Mouse (Mus musculus): ENCODE data around the gene Ntan1.
"Not testable (repeated sequence)": the region's sequence is repeated elsewhere in the genome, so short reads cannot be mapped to it uniquely, and the experiment has no call there.

Ntan1 gene

DNA sequence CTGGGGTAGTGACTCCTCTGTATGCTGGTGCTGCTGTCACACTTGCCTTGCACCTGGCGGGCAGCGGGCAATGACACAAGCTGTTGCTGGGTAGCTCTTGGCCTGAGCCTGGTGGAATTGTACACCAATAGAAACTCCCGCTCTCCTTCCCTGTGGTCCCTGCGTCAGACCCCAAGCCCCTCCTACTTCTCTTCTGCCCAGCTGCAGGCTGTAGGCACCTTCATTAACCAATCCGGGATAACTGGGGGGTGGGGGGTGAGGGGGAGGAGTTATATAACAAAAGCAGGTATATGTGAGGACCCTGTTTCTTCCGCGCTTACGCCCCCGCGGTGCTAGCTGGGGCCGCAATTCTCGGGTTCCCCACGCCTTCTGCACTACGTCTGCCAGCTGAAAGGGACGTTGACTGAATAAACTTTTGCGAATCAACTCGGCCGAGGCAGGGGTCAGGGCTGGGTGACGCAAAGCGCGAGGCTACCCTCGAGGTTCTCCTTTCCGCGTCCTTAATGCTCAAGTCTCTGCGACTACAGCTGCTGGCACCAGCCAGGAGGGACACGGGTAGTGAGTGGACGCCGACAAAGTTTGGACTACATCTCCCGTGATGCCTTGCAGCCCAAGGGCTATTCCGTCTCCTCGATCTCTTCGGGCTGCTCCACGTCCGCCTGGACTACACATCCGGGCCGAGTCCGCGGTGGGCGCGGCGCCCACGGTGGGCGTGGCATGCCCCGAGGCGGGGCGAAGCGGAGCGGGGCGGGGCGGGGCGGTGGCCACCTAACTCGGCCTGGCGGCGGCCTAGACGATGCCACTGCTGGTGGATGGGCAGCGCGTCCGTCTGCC lies at the start of gene Ntan1:
TSS of gene Ntan1 (plus strand) at position 286 of the 834 bp plus-strand sequence.
- DNase-seq (ENCODE audit: low spot score): peak; percentile 83

DNA sequence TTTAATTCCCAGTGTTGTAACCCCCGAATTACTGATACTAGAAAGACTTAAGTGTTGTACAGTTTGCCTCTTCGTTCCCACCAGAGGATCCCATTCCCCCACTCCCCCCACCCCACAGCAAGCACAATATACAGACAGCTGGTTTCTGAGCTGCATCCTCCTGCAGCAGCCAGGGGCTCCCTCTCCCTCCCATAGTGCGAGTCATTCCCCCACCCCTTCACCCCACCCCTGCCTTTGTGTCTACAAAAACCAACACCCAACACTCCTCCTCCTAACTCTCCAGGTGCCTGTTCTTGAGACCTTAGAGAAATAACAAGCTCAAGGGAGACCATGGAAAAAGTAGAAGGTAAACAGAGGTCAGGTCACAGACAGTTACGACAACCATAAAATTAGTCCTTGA lies 47.0 kb upstream of the Ntan1 start:
- not testable (repeated sequence) for DNase-seq (ENCODE audit: low spot score)

DNA sequence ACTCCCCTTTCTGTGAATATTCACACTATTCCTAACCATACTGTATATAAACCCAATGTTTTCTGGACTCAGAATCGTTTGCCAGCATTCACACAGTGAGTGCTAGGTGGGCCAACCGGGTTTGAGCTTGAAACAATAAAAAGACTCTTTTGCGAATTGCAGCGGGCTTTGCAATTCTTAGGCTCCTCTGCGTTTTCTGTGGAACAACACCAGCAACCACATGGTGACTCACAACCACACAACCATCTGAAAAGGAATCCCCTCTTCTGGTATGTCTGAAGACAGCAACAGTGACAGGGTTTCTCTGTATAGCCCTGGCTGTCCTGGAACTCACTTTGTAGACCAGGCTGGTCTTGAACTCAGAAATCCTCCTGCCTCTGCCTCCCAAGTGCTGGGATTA lies 46.6 kb upstream of the Ntan1 start:
- DNase-seq (ENCODE audit: low spot score): not testable (repeated sequence)

DNA sequence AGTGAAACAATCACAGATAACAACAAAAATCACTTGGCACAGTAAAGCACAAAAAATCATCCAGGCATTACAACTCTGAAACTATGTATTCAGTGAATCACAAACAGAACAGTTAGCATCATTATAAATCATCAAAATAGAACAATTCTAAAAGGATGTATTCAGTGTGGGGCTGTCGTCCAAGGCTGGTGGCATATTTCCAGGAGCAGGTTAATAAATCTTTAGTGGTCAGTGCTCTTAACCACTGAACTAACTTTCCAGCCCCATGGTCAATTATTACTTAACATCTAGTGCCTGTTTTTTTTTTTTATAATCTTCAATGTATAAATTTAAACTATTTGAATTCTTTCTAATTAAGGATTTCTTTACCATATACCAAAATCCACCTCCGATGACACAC lies 44.6 kb upstream of the Ntan1 start:
- DNase-seq (ENCODE audit: low spot score): not testable (repeated sequence)

DNA sequence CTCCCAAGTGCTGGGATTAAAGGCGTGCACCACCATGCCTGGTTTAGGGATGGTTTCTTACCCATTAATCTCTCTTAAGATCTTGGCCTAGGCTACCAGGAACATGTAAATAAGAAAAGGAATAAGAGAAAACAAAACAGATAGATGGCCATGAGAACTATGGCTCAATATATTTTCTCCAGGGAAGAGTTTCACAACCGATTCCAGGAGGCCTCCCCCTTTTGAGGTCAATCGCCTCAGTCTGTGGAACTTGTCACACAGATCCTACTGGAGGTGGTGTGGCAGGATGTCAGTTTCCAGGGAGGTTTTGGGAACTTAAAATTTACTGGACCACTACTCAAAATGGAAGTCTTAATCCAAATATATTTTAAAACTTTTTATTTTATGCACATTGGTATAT lies 44.0 kb upstream of the Ntan1 start:
- DNase-seq (ENCODE audit: low spot score): not testable (repeated sequence)

DNA sequence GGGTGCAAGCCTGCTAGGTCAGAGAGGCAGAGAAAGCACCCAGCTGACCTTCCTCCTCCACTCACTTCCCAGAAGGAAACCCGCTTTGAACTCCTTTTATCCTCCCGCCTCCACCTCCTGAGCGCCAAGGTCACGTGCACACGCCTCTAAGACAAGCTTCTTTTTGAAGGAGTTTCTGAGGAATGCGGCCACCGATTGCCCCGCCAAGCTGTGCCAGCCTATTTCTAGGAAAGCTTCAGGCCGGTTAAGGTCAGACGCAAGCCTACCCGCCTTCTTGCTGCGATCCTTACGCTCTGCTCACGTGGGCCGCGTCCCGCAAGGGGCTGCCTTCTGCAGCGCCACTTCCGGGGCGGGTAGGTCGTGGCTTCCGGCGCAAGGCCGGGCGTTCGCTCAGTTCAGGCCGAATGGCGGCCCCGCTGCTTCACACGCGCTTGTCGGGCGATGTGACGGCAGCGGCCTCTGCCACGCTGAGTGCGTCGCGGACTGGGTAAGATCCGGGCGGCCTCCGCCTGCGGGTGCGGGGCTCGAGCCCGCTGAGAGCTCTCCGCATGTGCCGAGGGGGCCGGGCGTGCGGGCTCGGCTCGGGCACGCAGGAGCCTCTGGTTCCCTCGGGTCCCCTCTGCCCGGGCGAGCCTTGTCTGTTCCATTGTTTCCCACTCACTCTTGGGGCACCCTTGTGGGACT lies 38.1 kb upstream of the Ntan1 start, which contains the start of gene Rrn3:
TSS of gene Rrn3 (plus strand) at position 356 of the 684 bp plus-strand sequence.
- DNase-seq (ENCODE audit: low spot score): peak; percentile 47

DNA sequence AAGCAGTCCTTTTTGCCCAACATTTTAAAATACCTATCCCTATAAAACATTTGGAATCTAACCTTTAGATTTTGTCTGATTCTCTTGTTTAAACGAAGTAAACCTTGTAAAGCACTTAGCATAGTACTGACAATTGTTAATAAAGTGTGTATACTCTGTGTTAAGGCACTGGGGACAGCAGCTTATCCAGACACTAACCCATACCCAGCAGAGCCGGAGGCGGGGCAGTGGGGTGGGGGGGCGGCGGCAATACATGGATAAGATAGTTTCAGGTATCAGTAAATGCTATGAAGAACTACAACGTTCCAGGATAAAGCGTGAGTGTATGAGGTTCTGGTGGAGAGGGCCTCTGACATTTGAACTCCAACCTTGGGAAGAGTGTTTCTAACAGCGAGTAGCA lies 37.4 kb upstream of the Ntan1 start:
- DNase-seq (ENCODE audit: low spot score): no peak

DNA sequence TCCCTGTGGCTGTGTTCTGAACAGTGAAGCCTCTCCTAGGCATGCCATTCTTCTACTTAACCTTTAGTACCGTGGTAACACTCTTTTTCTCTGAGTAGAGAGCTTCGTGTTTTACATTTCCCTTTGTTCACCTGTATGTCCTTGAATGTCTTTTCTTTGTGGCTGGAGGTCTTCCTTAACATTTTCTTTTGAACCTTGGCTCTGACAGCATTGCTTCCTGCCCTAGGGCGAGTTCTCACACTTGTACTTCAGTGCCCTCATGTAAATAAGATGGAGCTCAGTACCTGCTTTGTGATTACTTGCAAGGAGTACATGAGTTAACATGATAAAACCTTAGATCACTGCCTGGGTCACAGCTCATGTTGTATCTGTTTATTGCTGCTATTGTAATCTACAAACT lies 32.7 kb upstream of the Ntan1 start:
- DNase-seq (ENCODE audit: low spot score): no peak

DNA sequence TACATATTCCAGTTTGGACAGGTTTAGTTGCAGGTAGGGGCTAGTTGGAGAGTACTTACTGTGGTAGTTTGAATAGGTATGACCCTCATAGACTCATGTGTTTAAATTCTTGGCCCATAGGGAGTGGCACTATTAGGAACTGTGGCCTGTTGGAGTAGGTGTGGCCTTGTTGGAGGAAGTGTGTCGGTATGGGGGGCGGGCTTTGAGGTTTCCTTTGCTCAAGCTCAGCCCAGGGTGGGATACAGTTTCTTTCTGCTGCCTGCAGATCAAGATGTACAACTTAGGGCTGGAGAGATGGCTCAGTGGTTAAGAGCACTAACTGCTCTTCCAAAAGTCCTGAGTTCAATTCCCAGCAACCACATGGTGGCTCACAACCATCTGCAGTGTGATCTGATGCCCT lies 25.2 kb upstream of the Ntan1 start:
- DNase-seq (ENCODE audit: low spot score): not testable (repeated sequence)

DNA sequence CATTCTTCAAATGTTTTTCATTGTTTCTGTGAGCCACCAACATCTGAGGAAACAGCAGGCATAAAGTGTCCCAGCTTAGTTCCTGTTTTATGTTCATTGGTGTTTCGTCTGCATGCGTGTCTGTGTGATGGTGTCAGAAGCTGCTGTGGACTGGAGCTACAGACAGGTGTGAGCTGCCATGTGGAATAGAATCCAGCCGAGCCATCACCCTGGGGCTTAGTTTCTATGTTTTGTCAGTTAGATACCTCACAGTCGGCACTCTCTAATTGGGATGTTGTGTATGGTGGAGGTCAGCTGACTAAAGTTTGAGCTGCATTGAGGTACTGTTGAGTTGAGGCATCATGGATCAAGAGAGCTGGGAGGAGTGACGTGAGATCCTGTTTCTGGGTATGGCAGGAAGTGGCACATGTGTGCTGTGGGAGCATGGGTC lies 21.9 kb upstream of the Ntan1 start:
- no peak for DNase-seq (ENCODE audit: low spot score)

DNA sequence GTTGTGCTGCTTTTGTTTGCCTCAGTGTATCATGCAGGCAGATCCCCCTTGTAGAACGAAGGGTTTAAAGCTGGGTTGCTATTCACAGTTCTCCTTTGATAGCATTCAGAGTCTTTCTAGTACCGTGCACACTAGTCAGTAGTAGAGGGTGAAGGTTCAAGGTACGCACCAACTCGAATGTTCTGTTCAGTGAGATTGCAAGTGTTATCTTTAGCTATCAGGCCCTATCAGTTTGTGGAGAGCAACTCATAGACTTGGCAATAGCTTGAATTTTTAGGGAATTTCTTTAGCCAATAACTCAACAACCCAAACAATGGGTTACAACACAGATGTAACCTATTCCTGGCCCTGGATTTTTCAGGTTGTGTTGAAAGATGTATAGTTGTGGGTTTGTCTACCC lies 17.4 kb upstream of the Ntan1 start:
- DNase-seq (ENCODE audit: low spot score): no peak

DNA sequence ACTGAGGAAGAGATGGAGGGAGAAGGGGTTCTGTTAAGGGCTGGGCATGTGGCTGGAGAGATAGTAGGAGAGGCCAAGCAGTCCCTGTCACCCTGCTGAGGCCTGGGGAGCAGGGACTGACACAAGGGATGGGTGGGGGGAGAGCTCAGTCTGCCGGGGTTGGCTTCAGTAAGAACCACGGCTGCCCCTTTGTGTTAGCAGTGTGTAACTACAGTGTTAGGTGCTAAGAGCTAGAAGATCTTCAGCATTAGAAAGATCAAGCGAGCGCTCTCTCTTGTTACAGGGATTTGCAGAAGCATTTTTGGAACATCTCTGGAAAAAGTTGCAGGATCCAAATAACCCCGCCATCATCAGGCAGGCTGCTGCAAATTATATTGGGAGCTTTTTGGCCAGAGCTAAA lies 14.0 kb upstream of the Ntan1 start:
- DNase-seq (ENCODE audit: low spot score): no peak

DNA sequence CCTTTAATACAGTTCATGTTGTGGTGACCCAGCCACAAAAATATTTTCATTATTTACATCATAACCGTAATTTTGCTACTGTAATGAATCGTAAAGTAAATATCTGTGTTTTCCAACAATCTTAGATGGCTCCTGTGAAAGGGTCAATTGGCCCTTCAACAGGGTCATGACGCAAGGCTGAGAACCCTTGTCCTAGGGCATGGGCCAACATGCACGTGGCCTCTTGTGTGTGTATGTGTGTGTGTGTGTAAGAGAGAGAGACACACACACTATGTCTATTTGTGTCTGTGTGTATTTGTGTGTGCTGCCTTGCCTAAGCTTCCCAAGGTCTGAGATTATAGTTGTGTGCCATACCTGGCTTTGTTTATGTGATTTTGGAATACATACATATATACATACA lies 11.0 kb upstream of the Ntan1 start:
- DNase-seq (ENCODE audit: low spot score): no peak

DNA sequence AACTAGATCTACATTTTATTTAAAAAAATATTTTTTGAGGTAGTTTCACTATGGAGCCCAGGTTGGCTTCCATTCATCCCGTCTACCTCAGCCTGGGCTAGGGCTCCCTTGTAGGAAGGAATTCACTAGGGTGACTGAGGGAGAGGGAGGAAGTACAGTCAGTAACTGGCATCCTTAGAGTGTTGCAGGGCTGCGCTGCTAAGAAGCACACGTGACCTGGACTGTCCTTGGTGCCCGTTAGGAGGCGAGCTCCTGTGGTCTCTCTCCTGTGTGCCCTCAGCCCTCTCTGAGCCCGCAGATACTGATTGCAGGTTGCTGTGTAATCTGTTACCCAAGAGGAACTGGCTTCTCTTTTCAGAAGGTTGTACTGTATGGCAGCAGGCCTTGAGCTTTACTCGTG lies 10.2 kb upstream of the Ntan1 start:
- DNase-seq (ENCODE audit: low spot score): no peak

DNA sequence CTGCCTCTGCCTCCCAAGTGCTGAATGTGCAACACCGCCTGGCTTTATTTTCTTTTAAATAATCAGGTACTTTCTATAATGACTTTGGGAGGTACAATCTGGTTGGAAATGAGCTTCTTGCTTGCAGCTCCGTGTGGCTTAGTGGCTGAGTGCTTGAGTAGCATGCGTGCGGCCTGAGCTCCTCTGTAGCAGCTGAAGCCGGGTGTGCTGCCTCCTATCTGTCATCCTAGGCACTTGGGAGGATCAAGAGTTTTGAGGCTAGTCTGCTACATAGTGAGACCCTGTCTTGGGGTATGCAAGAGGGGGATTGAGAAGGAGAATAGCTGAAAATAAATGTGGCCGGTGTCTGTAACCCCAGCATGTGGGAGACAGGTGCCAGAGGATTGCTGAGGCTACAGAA lies 6.5 kb upstream of the Ntan1 start:
- DNase-seq (ENCODE audit: low spot score): no peak

DNA sequence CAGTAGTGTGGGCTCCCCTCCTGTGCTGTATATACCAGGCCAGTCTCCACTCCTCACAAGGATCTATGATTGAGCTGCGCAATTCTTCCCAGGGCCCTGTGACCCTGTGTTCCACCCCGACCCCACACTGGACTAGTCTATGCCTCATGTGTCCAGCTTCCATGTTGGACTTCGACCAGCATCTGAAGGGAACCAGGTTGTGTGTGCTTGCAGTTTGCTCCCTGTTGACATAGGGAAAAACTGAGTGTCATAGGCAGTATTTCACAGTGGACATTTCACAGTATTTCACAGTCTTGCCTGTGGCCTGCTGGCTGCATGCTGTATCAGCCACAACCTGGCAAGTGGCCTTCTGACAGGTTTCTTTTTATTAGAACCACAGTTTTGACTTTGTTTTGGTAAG lies 5.4 kb upstream of the Ntan1 start:
- DNase-seq (ENCODE audit: low spot score): no peak

DNA sequence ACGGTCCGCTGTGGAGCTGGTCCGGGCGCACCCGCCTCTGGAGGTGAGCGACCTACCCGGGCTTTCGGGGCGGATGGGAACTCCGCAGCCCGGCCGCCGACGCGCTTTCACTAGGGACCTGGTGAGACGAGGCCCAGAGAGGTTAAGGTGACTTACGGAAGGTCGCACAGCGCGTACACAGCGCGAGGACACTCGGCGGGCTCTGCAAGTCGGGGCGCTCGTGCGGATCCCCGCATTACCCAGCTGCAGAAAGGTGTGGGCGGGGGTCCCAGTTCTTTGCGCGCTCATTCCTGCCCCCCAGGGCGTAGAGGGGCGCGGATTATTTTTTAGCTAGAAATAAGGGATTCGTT lies 724 bp downstream of the Ntan1 start:
- no peak for DNase-seq (ENCODE audit: low spot score)

DNA sequence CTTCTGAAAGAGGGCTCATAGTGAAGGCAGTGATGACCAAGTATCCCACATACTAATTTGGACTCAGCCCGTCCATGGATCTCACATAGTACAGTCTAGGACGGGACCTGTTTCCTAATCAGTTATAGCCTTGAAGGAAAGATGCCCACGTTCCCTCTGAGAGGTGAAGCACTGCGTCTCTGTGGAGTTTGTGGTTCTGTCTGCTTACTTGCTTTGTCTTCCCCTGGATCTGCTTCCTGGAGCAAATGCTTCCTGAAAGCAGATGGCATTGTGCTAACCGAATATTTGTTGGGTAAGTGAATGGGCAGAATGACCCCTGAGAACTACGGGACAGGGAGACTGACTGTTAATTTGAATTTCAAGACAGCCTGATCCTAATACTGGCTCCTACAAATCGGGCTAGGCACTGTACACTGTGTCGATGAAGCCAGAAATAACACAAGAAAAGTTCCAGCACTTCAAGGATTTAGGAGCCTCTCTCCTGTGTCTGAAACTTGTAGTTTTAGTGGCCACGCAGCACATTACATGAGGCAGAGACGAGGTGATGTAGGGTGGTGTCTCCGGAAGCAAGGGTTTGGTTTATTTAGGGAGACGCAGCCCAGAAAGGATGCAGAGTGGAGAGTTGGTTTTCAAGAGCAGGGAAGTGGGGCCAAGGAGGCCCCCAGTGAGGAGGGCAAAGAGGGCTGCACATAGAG lies 1.3 kb downstream of the Ntan1 start:
- DNase-seq (ENCODE audit: low spot score): no peak

DNA sequence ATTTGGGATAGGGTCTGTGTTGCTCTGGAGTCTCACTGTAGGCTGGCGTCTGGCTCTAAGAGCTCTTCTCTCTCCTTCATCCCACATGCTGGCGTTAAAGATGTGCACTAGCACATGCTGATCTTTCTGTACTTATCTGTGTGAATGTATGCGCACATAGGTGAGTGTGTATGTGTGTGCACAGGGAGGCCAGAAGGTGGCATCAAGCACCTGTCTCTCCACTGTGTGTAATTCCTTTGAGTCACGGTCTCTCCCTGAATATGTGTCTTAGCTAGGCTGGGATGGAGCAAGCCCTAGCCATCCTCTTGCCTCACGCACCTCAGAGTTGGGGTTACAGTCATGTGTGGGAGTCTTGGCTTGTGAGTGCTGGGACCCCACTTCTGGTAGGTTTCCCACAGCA lies 2.1 kb downstream of the Ntan1 start:
- no peak for DNase-seq (ENCODE audit: low spot score)

DNA sequence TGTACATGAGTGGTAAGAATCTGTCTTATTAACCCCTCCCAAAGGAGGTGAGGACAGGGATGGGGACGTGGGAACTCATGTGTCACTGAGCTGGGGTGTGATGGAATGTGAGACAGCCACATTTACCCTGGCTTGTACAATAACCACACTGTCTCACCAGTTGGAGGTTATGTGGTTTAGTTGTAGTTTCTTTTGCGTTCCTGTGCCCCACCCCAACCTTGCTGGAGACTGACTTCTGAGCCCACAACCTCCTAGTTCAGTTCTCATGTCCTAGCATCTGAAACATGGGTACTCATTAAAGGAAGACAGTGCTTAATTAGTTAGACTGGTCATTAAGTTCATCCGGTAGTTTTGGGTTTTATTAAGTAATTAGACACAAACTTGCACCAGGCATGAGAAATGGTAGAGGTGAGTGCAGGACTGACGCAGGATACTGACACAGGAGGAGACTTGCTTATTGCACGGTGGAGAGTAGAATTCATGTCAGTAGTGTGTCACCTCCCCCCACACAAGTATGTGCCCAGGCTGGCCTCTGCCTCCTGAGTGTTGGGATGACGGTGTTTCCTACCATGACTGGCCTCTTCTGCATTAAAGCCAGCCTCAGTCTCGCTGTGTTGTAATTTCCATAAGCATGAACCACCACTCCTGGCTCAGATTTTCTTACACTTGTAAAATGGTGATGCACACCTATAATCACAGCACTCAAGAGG lies 7.3 kb downstream of the Ntan1 start:
- no peak for DNase-seq (ENCODE audit: low spot score)

DNA sequence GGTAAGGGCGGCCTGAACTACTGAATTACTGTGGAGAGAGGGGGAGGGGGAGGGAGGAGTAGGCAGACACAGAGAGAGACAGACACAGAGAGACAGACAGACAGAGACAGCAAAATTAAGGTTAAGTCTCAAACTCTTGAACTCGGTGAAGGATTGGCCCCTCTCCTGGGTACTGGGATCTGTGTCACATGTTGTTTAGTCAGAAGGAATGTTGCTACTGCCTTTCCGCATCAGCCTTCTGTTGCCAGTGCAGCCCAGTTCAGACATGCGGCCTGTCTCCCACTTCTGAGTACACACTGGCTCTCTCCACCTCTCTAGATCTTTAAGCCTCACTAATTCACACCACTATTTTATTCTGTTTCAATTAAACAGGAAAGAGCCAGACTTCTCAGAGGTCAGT lies 7.9 kb downstream of the Ntan1 start:
- no peak for DNase-seq (ENCODE audit: low spot score)

DNA sequence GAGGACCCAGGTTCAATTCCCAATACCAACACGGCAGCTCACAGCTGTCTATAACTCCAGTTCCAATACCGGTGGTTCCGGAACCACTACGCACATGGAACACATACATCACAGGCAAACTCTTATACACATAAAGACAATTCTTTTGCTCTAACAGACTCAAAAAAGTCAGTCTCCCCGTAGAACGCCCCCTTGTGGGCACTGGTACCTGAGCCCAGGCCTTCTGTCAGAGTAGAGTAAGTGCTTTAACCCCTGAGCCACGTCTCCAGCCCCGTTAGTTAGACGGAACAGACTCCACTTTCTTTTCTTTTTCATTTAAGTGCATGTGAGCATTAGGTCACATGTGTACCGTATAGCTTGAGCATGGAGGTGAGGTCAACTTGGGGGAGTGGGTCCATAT lies 11.8 kb downstream of the Ntan1 start:
- no peak for DNase-seq (ENCODE audit: low spot score)
